Comparison of ENCODE assay signal across 8 mouse cellular contexts in the genomic region with DNA sequence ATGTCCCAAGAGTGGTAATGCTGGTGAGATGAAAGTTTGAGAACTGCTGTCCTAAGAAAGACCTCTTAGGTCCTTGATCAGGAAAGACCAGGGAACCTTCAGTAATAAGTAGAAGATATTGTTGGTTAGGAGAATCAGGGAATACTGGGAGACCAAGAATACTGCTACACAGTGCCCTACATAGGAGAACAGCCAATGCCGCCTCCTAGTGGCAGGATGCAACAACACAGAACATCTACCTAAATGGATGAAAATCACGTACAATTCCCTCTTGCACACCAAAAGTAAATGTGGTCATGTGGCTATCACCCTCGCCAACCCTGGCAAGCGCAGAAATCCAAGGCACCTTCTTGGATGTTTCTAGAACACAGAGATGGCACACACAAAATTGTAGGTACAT. TPM values are rescaled to one million over a fixed set of nuclear protein-coding genes. Genes with fewer than 3 reads are reported as not detected.
A peak's percentile ranks its signal among the peaks of the same experiment; 100 is the strongest.
DNase-seq lines count a peak whose midpoint lies in the region; ATAC-seq lines count a peak whose summit lies in the region.

No protein-coding gene starts in this region.

- 18% methylated on average over 4 of the region's 4 CpGs for WGBS in forebrain, embryonic 16.5 days
- 47% methylated on average over 4 of the region's 4 CpGs for WGBS in liver, embryonic 11.5 days

- no peak overlapping the region for H3K9ac ChIP-seq in forebrain, embryonic 16.5 days (replicated peaks; ENCODE audit: low read depth, low read length)
- H3K9ac ChIP-seq in liver, embryonic 11.5 days (ENCODE audit: low read depth, low read length), result no peak overlapping the region

- H3K4me1 ChIP-seq in forebrain, embryonic 16.5 days (replicated peaks; ENCODE audit: control insufficient read depth, insufficient read depth, low read length), result no peaks in the 10 kb centered on the region
- H3K4me1 ChIP-seq in liver, embryonic 11.5 days (replicated peaks; ENCODE audit: control insufficient read depth, insufficient read depth, low read length), result no peaks in the 10 kb centered on the region

- no peaks in the 10 kb centered on the region for H3K27me3 ChIP-seq in forebrain, embryonic 16.5 days (replicated peaks; ENCODE audit: control insufficient read depth, insufficient read depth, low read length)
- no peaks in the 10 kb centered on the region for H3K27me3 ChIP-seq in liver, embryonic 11.5 days (replicated peaks; ENCODE audit: control insufficient read depth, insufficient read depth, low read length)

- H3K4me2 ChIP-seq in forebrain, embryonic 16.5 days (ENCODE audit: low read length), result no peak overlapping the region
- no peak overlapping the region for H3K4me2 ChIP-seq in liver, embryonic 11.5 days

- no peak overlapping the region for H3K27ac ChIP-seq in forebrain, embryonic 16.5 days (ENCODE audit: low read length)
- no peak overlapping the region for H3K27ac ChIP-seq in liver, embryonic 11.5 days (ENCODE audit: low read depth, low read length)

- DNase-seq in 3T3-L1 (ENCODE audit: low read depth, low spot score) (peak; percentile 83), 416B (ENCODE audit: low read depth) (peak; percentile 55)
- DNase-seq in cerebellum, adult 11-12 months, result peak; percentile 39
- peak; percentile 44 for DNase-seq in kidney, postnatal 14 days
- DNase-seq in liver, embryonic 11.5 days (ENCODE audit: low spot score), result no peak
- DNase-seq in right cerebral cortex, postnatal 10 days (ENCODE audit: low spot score in 2 of 2), result peak; percentile 45 to 65
- no peak for DNase-seq in ovary, postnatal 36 days (ENCODE audit: low spot score)

- ATAC-seq in forebrain, embryonic 16.5 days, result peak; percentile 81; the same call in 1 of the 2 replicates
- ATAC-seq in liver, embryonic 11.5 days (replicated peaks; ENCODE audit: low FRiP score), result 0 out of 2 replicates have a peak, but pooled peaks have one; percentile 49

- no peaks in the 10 kb centered on the region for H3K36me3 ChIP-seq in forebrain, embryonic 16.5 days (ENCODE audit: control insufficient read depth, insufficient read depth)
- peaks cover 44% of the 10 kb centered on the region for H3K36me3 ChIP-seq in liver, embryonic 11.5 days (ENCODE audit: control insufficient read depth, insufficient read depth, low read length)

- H3K9me3 ChIP-seq in forebrain, embryonic 16.5 days (ENCODE audit: control insufficient read depth, low read length), result no peaks in the 10 kb centered on the region
- H3K9me3 ChIP-seq in liver, embryonic 11.5 days (ENCODE audit: control insufficient read depth, low read length), result no peaks in the 10 kb centered on the region; the same call in 1 of the 2 replicates

- H3K4me3 ChIP-seq in forebrain, embryonic 16.5 days (replicated peaks; ENCODE audit: low read length), result no peak overlapping the region
- H3K4me3 ChIP-seq in liver, embryonic 11.5 days (ENCODE audit: low read depth, low read length), result no peak overlapping the region

RNA-seq across cellular contexts. Expression of a gene that starts 27.5 kb away (rescaled TPM):
- polyA plus RNA-seq in forebrain, embryonic 16.5 days (2015; fragmentation: Nextera tagmentation; extraction: Ambion mirVana), result 6.3 and 6.5 TPM in 2 replicates
- polyA plus RNA-seq in liver, embryonic 11.5 days (2014; fragmentation: Nextera tagmentation; extraction: Ambion mirVana), result 8.3 and 8.9 TPM in 2 replicates

RNA-seq across cellular contexts. Expression of a gene that starts 27.8 kb away (rescaled TPM):
- polyA plus RNA-seq in forebrain, embryonic 16.5 days (2015; fragmentation: Nextera tagmentation; extraction: Ambion mirVana), result 0.73 and 1.1 TPM in 2 replicates
- 28.4 and 31.3 TPM in 2 replicates for polyA plus RNA-seq in liver, embryonic 11.5 days (2014; fragmentation: Nextera tagmentation; extraction: Ambion mirVana)

RNA-seq across cellular contexts. Expression of a gene that starts 54.7 kb away (rescaled TPM):
- 7.8 and 8.3 TPM in 2 replicates for polyA plus RNA-seq in forebrain, embryonic 16.5 days (2015; fragmentation: Nextera tagmentation; extraction: Ambion mirVana)
- 3.3 and 3.8 TPM in 2 replicates for polyA plus RNA-seq in liver, embryonic 11.5 days (2014; fragmentation: Nextera tagmentation; extraction: Ambion mirVana)

Comparison
In these comparisons a context has a peak if more than half of its experiments do, and no peak if none do; other contexts are left out.
1. DNase-seq: peak in 3T3-L1 (single experiment), 416B (single experiment), cerebellum, adult 11-12 months (single experiment), kidney, postnatal 14 days (single experiment) and right cerebral cortex, postnatal 10 days (2 of 2); none in liver, embryonic 11.5 days (single experiment) and ovary, postnatal 36 days (single experiment).
2. RNA of a gene that starts 27.8 kb away (polyA plus RNA-seq): 28.4 to 31.3 TPM in liver, embryonic 11.5 days; 0.73 to 1.1 TPM in forebrain, embryonic 16.5 days; every median in the first group is over 10 times any median in the second.